Mouse (Mus musculus) brain, embryonic 14.5 days (tissue): ENCODE data around the gene AI413582.

Experiments
- CTCF ChIP-seq: fragments of 200-500 bp; IDR thresholded peaks from 2 replicates; pipeline ENCODE4 v1.5.1; 2012; ENCODE audit warnings: inconsistent platforms, mild to moderate bottlenecking, moderate library complexity, borderline replicate concordance; ENCODE audit not compliant: insufficient read depth, insufficient read length; ENCODE audit errors: extremely low read depth
- POLR2A ChIP-seq: fragments of 200-500 bp; IDR thresholded peaks from 2 replicates; pipeline ENCODE4 v1.6.1; 2012; ENCODE audit warnings: mild to moderate bottlenecking, inconsistent platforms, borderline replicate concordance; ENCODE audit not compliant: poor library complexity, insufficient read depth, insufficient read length, severe bottlenecking; ENCODE audit errors: extremely low read depth

DNA sequence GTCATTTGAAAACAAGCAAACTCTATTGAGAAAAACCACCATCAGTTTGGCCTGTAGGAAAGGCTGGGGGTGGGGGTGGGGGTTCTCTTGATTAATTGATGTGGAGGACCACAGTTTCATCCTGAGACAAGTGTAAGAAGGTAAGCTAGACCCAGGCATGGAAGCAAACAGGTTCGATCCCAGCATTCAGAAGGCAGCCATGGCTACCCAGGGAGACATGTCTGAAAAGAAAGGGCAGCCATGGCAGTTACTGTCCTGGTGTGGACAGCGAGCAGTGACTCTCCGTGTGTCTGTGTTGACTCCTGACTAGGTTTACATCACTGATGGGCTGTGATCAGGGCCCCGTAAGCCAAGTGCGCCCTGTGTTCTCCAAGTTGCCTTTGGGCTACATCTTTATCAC, 44.3 kb downstream of the AI413582 start, which contains the start of gene Grm4:
- TF ChIP-seq CTCF (no peak), POLR2A (no peak)
